Mouse (Mus musculus): ENCODE measurements at regions not wholly inside any gene's neighbourhood (a gene's known extent, or its start where the extent isn't known, plus 50 kb on each side); places are given as distances from the start of the nearest gene placed in this dataset.
A peak's percentile ranks its signal among the peaks of the same experiment; 100 is the strongest.

DNA sequence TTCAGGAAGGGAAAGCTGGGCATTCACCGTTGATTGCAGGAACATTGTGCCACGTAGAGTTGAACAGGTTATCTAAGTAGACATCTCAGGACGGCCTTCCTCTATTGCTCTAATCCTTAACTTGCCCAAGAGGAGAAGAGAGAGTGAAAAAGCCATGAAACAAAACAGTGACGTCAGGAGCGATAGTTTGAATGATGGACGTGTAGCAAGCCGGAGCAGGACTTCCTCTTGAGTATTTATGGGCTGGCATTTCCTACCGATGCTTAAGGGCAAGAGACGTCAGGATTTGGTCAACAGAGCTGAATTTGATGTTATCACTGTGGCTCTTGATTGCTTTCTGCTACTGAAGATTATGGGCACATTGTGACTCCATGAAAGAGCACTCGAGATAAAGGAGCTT is 130.5 kb upstream of the Arhgap28 start:
- no peak for DNase-seq

DNA sequence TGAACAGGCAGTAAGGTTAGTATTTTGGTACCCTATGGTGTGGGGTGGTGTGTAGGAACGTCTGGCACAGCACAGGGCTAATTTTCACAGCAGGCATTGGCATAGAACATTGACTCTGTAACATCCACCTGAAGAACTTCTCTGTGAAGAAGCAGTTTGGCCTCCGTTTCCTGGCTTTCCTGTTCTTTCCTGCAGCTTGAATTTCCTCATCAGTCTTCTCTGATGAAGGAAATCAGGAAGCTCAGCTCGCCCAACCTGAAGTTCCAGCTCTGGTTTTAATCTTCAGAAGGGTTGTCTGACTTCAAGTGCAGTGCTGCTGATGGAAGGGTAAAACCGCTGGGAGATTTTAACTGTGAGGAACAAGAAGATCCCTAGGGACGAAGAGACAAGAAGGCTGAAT is 131.5 kb upstream of the Arhgap28 start:
- DNase-seq: no peak

DNA sequence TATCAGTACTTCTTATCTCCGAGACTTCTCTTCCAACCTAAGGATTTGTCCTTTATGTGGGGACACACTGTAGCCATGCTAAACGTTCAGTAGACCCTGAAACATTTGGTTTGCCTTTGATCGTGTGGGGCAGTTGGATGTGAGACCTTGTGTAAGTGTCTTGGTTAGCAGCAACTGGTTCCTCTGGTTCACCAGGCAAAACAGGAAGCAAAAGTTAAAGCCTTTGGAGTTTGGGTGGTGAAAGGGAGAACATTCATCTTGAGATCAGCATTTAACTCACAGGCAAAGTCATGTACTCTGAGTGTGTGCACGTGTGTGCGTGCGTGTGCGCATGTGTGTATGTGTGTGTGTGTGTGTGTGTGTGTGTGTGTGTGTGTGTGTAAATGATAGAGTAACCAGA is 130.3 kb upstream of the L3mbtl4 start:
- no peak for DNase-seq

DNA sequence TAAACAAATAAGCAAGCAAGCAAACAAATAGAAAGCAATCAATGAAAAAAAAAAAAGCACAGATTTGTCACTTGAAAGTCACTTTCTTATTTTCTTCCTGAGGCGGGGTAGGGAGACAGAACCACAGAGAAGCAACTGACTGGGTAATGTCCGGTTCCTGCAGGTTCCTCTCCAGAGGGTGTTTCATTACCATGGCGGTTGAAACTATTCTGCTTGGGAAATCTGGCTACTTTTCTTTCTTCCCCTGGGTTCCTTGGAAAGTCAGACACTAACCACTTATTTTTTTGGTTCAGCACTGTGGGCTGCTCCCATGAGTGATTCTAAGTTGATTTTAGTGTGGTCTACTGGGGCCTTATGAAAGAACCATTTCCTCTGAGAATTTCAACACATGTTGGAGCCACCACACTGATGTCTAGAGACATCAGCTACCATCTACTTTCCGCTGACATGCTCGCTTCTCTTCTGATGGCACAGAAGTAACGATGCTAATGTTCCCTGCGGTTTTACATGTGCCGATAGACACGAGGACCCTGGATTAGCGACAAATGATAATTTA is 124.3 kb upstream of the L3mbtl4 start:
- no peak for DNase-seq

DNA sequence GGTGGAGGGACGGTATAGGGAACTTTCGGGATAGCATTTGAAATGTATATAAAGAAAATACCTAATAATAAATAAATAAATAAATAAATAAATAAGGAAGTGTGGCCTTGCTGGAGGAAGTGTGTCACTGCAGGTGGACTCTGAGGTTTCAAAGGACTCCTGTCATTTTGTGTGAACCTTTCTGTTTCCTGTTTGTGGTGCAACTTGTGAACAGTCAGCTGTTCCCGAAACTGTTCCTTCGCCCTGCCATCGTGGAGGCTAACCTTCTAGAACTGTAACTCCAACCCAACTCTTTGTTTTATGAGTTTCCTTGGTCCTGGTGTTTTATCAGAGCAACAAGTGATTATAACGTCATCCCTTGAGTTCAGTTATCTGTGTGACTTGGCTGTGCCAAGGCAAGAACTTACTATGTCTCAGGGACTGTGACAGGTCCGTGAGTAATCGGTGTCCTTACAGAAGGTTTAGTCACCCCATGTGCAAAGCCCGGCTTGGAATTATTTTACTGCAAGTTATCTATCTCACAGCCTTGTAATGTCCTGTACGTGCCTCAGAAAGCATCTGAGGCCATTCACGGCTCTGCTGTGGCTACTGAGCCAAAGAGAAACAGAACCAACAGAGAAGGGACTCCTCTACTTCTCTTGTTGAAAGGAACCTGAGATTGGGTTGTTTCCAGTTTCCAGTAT is 121.0 kb upstream of the L3mbtl4 start:
- DNase-seq: no peak

DNA sequence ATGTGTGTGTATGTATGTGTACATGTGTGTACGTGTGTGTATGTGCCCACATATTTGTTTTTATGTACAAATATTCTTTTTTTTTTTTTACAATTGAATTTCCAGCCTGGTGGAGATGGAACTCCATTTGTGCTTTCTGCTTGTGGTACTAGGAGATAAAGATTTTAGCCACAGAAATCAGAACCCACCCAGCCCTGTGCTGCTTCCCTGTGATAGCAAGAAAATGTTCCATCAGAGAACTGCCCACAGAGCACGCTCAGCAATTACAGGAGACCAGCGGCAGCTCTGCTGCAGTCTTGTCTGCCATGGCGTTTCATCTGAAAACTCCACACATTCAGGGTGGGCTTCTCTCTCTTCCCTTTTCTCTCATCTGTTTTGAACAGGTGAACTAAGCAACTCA is 118.7 kb upstream of the L3mbtl4 start:
- DNase-seq: no peak

DNA sequence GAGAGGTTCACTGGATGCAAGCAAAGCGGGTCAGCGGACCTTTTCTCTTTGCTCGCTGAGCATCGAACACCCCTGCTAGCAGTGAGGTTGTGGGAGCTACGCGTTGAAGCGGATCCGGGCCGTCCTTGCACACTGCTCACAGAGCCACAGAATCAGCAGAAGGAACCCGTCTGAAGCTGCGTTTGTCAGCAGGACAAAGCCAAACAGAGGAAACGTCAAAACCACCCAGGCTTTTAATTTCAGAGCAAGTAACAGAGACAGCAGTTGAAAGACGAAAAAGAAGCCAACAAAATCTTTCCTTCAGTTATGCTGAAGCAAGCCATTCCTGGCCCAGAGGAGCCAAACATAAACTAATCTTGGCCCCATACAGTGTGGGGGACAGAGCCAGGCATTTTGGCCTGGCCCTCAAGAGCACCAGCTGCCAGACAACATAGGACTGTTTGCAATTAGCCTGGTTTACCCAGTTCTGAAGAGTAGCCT is 115.4 kb upstream of the L3mbtl4 start:
- DNase-seq: peak; percentile 25 to 53

DNA sequence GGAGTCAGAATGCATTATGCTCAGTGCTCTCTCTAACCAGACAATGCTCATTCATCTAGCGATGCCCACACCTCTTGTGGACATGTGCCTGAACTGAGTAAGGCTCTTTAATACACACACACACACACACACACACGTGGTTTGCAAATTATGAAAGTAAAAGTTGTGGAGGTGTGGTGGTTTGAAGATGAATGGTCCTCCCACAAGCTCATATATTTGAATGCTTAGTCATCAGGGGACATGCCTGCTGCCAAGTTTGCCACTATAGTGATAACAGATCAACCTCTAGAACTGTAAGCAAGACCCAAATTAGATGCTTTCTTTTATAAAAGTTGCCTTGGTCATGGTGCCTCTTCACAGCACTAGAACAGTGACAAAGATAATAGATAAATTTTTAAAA is 112.5 kb upstream of the L3mbtl4 start:
- DNase-seq: no peak

DNA sequence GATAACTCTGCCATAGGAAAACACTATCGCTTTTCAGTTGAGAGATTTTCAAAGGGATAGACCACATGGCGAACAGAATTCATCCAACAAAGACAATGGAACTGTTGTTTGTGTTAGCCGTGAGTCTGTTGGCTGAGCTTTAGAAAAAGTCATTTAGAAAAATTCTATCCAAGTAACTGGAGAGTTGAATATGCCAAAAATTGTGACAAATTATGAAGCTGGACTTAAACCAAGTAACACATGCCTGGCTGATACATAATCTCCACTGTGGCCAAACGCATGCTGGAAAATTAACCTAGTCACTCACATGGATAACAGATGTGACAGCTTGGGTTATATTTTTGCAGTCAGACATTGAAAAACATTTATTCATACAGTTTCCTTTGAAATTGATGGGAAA is 110.1 kb upstream of the L3mbtl4 start:
- no peak for DNase-seq

DNA sequence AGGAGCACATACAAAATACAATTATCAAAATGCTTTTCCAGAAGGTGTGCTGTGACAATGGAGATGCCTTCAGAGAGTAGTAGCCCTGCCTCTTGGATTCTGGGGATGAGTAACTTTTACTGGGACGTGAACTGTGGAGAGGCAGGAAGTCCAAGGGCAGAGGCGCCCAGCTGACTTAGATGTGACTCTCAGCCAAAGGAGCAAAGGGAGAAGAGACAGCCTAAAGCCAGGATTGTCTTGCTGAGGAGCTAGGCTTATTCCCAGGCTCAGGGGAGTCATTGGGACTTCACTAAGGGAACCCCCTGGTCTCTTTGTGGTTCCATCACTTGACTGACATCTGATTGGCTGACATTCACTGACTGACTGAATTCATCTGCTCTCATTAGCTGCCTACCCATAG is 108.9 kb upstream of the L3mbtl4 start:
- no peak for DNase-seq

DNA sequence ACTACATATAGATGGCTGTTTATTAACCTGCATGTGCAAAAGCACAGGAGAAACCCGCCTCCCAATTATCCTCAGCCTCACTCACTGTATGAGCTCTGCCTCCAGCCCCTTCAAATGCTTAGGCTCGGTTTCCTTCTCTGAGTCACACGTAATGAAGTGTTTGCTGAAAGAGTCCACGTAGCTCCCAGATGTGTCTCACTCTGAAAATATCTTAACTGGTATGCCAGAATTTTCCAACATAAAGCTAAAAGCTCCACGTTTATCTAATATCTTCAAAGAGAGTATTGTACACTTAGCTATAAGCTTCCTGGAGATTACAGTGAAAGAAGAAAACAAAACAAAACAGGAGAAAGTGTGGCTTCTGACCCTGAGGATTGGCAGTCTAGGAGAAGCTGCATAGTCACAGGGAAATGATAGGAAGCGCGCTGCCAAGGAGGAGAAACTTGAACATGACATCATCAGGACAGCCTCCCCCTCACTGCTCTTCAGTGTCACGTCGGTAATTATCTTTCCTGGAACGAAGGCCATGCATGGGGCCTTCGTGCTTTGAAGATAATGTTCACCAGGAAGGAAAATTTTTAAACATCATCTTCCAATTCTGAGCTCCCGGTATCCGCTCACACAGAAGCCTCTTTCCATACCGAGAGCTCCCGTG is 108.3 kb upstream of the L3mbtl4 start:
- no peak for DNase-seq

DNA sequence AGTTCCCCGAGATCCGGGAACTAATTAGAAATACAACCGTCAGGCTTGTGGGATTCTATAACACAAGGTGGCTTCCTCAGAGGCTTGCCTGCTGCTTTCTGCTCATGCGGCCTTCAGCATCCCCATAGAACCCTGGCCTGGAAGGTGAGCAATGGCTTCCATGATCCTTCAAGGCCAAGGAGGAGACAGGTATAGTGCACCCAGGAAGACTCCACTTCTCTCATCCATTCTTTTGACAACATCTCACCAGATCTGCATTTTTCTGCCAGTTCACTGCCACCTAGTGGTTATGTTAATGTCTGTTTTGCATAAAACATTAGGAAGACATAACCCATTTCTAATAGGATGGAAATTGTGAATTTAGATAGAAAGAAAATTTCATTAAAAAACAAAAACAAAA is 107.2 kb upstream of the L3mbtl4 start:
- peak; percentile 13 to 43 for DNase-seq

DNA sequence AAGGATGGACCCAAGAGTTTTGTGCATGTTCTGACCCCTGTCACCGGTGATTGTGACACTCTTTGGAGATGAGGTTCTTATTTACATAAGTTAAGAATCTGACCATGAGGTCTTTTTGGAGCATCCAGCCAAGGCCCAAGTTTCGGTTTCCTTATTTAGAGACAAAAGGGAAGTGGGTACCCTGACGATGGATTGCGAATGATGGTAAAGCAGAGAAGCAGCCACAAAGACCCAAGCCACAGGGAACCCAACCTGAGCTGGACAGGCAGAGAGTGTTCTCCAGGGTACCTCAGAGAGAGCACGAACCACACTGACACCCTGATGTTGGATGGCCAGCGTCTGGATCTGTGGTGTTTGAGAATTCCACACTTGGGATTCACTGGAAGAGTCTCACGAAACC is 100.8 kb upstream of the L3mbtl4 start:
- DNase-seq: no peak

DNA sequence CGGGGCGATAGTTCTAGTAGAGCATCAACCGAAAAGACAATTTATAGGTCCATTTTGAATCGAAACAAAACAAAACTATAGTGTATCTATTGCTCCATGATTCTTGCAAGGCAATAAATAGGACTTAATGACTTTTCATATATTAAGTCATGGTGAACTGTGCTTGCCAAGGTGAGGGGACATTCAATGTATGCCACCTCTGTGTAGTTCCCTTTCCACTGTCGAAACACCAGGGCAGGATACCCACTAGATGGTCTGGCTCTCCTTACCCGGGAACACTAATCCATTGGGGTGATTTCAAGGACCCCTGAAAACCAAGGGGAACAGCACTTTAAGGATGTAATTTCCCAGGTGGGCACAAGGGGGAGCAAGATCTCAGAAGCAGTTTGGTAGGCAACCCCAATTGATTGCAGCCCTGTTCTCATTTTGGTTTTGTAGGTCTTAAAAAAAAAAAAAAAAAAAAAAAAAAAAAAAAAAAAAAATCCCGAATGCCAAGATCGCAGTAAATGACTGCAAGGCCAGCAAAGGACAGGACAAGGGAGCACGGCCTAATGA is 96.9 kb upstream of the L3mbtl4 start:
- DNase-seq: peak; percentile 78 to 84

DNA sequence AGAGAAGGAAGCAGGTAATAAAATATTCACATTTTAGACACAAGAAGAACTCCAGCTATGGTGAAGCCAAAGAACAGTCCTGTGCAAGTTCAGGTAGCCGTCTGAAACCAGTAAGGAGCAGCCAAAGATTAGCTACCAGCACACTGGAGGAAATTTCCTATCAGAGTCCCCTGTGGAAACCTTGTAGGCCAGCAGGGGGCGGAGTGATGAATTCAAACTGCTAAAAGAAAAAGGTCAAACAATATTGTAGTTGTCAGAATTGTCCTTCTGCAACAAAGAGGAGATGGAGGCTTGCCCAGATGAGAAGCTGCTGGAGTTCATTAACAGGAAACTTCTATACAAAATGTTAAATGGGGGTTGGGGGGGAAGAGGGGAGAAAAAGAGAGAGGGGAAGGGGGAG is 95.8 kb upstream of the L3mbtl4 start:
- peak; percentile 57 to 77 for DNase-seq

DNA sequence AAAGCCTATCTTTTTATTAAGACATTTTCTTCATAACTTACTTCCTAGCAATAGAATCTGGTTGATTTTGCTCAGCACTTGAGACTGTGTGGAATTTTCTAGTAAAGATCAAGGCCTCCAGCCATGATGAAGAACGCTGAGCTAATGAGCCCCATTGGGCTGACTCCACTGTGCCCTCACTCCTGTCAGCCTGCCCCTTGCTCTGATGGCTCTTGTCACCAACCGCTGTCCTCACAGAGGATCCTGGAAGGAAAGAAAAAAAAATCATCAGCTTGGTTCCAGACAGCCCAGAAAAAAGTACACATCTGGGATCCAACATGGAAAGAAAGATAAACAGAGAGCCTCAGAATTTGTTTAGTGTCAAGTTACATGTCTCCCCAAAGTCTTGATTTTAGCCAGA is 88.2 kb upstream of the L3mbtl4 start:
- no peak for DNase-seq

DNA sequence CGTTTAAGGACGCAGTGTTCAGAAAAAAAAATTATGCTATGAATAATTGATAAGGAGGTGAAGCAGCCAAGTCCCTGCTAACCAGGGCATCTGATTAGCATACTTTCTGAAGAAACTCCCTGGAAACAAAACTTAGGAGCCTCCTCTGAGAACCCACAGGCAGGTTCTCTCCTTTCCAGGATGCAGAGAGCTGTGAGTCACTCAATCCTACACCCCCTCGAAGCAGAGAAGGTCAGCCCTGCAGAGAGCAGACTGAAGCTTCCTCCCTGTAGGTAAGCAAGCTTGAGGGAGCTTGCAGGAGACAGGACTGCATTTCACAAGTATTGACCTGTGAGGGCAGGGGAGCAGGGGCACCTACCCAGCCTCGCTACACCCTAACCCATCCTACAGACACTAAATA is 83.7 kb upstream of the L3mbtl4 start:
- DNase-seq: no peak

DNA sequence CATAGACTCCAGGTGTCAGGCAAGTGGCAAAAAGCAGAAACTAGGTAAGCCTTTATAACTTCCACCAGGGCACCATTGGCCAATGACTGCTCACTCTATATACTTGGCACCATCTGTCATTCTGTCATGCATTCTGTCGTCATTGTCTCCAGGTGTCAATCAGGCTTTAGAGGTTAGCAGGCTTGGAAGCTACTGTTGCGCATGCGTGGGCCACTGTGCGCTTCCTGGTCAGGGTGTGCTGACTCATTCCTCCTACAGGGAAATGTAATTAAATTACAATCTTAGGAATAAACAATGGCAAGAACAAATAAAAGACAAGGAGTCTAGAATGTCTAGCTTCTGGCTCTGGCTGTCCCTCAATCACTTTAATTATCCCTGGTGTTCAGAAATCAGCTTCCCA is 68.1 kb upstream of the L3mbtl4 start:
- no peak for DNase-seq

DNA sequence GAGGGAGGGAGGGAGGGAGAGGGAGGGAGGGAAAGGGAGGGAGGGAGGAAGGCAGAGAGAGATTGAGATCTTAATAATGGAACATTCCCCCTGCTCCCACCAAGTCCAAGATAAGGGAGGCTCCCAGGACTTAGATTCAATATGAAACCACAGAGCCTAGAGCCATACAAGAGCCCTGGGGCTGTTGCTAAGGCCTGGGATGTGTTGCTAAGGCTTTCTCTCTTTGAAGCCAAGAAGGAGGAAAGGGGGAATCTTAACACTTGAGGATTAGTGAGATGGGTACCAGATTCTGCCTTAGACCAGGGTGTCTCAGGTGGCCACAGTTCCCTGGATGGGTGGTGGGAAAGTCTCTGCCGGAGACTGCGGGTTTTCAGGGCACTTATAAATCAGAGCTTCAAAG is 64.8 kb upstream of the L3mbtl4 start:
- DNase-seq: no peak

DNA sequence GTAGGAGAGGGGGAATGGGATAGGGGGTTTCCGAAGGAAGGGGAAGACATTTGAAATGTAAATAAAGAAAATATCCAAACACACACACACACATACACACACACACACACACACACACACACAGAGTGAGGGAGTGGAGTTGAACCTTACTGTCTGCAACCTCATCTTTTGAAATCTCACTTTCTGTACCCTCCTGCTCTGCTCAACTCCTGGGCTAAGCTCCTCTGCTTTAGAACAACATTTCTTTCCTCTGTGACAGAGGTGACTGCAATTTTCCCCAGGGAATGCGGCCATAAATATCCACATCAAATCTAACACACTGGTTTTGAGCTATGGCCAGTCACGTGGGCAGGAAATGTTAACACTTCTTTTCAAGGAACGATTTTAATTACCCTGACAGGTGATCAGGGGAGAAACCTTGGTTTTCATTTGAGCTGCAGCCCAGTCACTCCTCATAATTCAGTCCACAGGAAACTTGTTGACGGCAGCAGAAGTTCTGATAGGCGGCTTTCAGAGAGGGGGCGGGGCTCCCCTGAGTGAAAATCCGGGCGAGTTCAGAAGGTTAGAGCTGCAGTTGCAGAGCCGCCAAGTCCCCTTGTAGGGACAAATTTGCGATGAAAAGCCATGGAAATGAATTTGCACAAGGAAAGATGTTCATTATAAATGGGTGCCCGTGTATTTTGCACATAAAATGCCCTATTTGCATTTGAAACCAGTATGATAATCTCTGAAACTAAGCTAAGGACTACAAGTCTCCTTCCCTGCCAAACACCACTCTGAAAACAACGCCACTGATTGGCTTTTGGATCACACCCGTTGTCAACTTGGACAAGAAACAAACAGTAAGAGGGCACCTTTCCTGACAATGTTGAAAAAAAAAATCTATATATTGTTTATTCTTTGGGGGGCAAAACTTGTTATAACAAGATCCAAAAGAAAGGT is 63.0 kb upstream of the L3mbtl4 start:
- DNase-seq: peak; percentile 15 to 16

DNA sequence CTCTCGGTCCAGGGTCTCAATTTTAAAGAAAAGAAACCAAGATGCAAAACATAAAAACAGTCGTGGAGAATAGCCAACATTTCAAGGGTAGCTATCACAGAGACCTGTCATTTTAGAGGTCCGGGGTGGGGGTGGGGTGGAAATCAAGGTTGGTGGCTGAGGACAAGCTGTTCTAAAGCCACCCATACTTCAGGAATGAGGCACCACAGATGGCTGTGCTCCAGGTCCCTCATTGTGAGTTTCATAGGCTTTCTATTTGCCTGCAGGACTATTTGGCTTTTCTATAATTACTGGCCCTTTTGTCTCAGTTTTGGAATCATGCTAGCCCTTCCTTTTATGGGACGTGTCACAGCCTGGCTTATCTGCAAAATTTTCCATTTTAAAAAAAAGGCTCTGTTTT is 55.4 kb upstream of the L3mbtl4 start:
- DNase-seq: peak in 1 of 2 experiments; percentile 20

DNA sequence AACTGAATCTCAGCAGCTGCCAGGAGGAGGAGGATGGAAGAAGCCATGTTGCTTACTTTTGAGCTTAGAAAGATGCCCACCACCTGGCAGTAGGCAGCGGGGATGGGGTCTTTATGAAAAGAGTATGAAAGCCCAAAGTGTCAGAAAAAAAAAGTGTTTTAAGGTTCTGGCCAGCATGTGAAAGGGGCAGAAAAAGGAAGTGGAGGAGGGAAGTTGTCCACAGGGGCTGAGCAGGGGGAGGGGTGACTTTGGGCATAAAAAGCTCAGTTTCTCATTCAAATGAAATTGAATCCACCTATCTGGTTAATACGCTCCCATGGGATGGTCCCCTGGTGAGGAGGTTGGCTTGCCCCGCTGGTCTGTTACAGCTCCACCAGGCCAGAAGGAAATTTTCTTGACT is 50.4 kb upstream of the L3mbtl4 start:
- DNase-seq: no peak
